Mouse (Mus musculus) kidney, embryonic 16.5 days (tissue): Measurements from ENCODE around the gene Gm13279. TPM values are rescaled to one million over a fixed set of nuclear protein-coding genes. Genes with fewer than 3 reads are reported as not detected.
"Not testable (repeated sequence)": the region's sequence is repeated elsewhere in the genome, so short reads cannot be mapped to it uniquely, and the experiment has no call there.

Experiments used
- ATAC-seq: fragments of 200-750 bp; cut with Nextera tagmentation; 2 replicates; pipeline ENCODE4 v1.8.0; 2017; ENCODE audit warnings: moderate TSS enrichment; ENCODE audit not compliant: low FRiP score, low TSS enrichment
- H3K27ac ChIP-seq: fragments of 300-500 bp; sonication (generic); 2 replicates; pipeline ENCODE4 v1.5.1; 2014; ENCODE audit warnings: low read length
- H3K27me3 ChIP-seq: fragments of 300-500 bp; sonication (generic); 2 replicates; pipeline ENCODE4 v1.6.1; 2014; ENCODE audit warnings: low read length, control low read depth, mixed read lengths; ENCODE audit not compliant: insufficient read depth
- H3K36me3 ChIP-seq: fragments of 300-500 bp; sonication (generic); 2 replicates; pipeline ENCODE4 v1.6.1; 2014; ENCODE audit warnings: low read length, control low read depth, mixed read lengths; ENCODE audit not compliant: insufficient read depth
- H3K4me1 ChIP-seq: fragments of 300-500 bp; sonication (generic); 2 replicates; pipeline ENCODE4 v1.6.1; 2014; ENCODE audit warnings: low read length, control low read depth, mixed read lengths; ENCODE audit not compliant: insufficient read depth
- H3K4me2 ChIP-seq: fragments of 300-500 bp; sonication (generic); replicated peaks from 2 replicates; pipeline ENCODE4 v1.6.1; 2014; ENCODE audit warnings: low read depth, low read length
- H3K4me3 ChIP-seq: fragments of 300-500 bp; sonication (generic); 2 replicates; pipeline ENCODE4 v1.5.1; 2014; ENCODE audit warnings: mild to moderate bottlenecking, low read length
- H3K9ac ChIP-seq: fragments of 300-500 bp; sonication (generic); replicated peaks from 2 replicates; pipeline ENCODE4 v1.6.1; 2014; ENCODE audit warnings: low read length
- H3K9me3 ChIP-seq: fragments of 300-500 bp; sonication (generic); 2 replicates; pipeline ENCODE4 v1.6.1; 2016; ENCODE audit warnings: low read length, control low read depth
- WGBS: fragments of 180-500 bp; shearing (Covaris S2); extraction: QIAGEN DNeasy Blood & Tissue Kit; methylation state at CpG from one replicate; pipeline ENCODE4 v1.1.7; 2014; 5-methylcytosine and 5-hydroxymethylcytosine counted together
- polyA plus RNA-seq: library from polyadenylated mRNA; unstranded; fragments of >200 nt; fragmentation: Nextera tagmentation; extraction: Ambion mirVana; gene quantifications from 2 replicates; pipeline ENCODE4 v1.2.1, GENCODE M21; 2015

Gene Gm13279
- polyA plus RNA-seq, 1 experiment from 2014 or later: not detected

DNA sequence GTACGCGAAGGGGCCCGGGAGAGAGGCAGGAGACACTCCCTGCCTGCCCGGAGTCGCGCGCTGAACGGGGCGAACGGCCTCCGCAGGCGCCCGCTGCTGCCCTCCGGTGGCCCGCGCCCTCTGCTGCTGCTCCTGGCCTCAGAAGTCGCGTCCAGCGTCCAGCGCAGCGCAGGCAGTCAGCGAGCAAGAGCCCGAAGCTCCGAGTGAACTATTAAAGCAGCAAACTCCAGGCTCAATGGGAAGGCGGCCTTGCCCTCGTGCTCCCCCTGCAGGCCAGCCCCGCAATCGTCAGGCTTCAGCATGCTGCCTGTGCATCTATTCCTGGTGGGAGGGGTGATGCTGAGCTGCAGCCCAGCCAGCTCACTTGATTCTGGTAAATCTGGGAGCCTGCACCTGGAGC is 5.9 kb upstream of the Gm13279 start, which contains the start of gene Gm13278:
TSS of gene Gm13278 (plus strand) at position 301 of the 400 bp plus-strand sequence.
- not testable (repeated sequence) for H3K4me2 ChIP-seq, H3K4me1 ChIP-seq, ATAC-seq, H3K9ac ChIP-seq, H3K27me3 ChIP-seq, H3K4me3 ChIP-seq, H3K9me3 ChIP-seq, H3K36me3 ChIP-seq, H3K27ac ChIP-seq
- no CpG with 5 or more reads among the region's 28 CpGs for WGBS

DNA sequence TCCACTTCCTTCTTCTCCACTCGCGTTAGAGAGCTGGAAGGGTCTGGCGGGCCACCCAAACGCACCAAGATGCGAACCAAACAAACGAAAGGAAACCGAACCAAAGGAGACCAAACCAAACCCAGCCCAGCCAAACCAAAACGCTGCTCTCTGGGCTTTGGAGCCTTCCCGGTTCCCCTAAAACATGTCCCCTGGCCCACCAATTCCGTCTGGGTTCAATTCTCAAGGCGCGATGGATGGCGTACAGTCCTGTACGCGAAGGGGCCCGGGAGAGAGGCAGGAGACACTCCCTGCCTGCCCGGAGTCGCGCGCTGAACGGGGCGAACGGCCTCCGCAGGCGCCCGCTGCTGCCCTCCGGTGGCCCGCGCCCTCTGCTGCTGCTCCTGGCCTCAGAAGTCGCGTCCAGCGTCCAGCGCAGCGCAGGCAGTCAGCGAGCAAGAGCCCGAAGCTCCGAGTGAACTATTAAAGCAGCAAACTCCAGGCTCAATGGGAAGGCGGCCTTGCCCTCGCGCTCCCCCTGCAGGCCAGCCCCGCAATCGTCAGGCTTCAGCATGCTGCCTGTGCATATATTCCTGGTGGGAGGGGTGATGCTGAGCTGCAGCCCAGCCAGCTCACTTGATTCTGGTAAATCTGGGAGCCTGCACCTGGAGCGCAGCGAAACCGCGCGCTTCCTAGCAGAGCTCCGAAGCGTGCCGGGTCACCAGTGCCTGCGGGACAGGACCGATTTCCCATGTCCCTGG is 3.1 kb upstream of the Gm13279 start, which contains the start of gene Gm13275:
TSS of gene Gm13275 (plus strand) at position 552 of the 740 bp plus-strand sequence.
- not testable (repeated sequence) for H3K27ac ChIP-seq, H3K9me3 ChIP-seq, H3K4me2 ChIP-seq, H3K9ac ChIP-seq, H3K4me1 ChIP-seq, H3K36me3 ChIP-seq, ATAC-seq, H3K27me3 ChIP-seq, H3K4me3 ChIP-seq
- 0% methylated on average over 10 of the region's 52 CpGs for WGBS

DNA sequence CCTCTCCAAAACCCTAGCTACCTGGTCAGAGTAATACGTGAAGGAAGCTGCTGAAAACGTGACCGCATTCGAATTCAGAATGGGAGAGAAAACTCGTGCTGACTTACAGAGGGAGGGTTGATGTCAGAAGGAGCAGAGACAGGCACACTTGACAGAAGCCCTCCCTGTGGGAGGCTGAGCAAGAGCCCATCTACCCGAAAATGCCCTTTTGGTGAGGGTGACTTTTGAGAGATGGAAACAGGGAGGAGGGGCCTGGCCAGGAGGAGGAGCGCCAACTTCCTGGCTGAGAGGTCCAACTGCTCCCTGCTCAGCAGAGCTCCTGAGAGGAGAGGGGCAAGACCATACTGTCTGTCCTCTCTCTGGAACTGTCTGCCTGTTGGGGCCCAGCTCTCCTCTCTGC is 2.2 kb downstream of the Gm13279 start, which contains the start of gene Gm13285:
TSS of gene Gm13285 (plus strand) at position 301 of the 400 bp plus-strand sequence.
- H3K4me1 ChIP-seq, H3K36me3 ChIP-seq, H3K9ac ChIP-seq, H3K27me3 ChIP-seq, ATAC-seq, H3K4me3 ChIP-seq, H3K4me2 ChIP-seq, H3K9me3 ChIP-seq, H3K27ac ChIP-seq: not testable (repeated sequence)
- WGBS: no CpG with 5 or more reads among the region's 7 CpGs

DNA sequence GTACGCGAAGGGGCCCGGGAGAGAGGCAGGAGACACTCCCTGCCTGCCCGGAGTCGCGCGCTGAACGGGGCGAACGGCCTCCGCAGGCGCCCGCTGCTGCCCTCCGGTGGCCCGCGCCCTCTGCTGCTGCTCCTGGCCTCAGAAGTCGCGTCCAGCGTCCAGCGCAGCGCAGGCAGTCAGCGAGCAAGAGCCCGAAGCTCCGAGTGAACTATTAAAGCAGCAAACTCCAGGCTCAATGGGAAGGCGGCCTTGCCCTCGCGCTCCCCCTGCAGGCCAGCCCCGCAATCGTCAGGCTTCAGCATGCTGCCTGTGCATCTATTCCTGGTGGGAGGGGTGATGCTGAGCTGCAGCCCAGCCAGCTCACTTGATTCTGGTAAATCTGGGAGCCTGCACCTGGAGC is 5.8 kb downstream of the Gm13279 start, which contains the start of gene Gm13287:
TSS of gene Gm13287 (plus strand) at position 301 of the 400 bp plus-strand sequence.
- not testable (repeated sequence) for H3K4me1 ChIP-seq, ATAC-seq, H3K36me3 ChIP-seq, H3K27ac ChIP-seq, H3K9me3 ChIP-seq, H3K4me3 ChIP-seq, H3K4me2 ChIP-seq, H3K27me3 ChIP-seq, H3K9ac ChIP-seq
- no CpG with 5 or more reads among the region's 29 CpGs for WGBS

DNA sequence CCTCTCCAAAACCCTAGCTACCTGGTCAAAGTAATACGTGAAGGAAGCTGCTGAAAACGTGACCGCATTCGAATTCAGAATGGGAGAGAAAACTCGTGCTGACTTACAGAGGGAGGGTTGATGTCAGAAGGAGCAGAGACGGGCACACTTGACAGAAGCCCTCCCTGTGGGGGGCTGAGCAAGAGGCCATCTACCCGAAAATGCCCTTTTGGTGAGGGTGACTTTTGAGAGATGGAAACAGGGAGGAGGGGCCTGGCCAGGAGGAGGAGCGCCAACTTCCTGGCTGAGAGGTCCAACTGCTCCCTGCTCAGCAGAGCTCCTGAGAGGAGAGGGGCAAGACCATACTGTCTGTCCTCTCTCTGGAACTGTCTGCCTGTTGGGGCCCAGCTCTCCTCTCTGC is 8.0 kb downstream of the Gm13279 start, which contains the start of gene Gm13288:
TSS of gene Gm13288 (plus strand) at position 301 of the 400 bp plus-strand sequence.
- WGBS: no CpG with 5 or more reads among the region's 8 CpGs

DNA sequence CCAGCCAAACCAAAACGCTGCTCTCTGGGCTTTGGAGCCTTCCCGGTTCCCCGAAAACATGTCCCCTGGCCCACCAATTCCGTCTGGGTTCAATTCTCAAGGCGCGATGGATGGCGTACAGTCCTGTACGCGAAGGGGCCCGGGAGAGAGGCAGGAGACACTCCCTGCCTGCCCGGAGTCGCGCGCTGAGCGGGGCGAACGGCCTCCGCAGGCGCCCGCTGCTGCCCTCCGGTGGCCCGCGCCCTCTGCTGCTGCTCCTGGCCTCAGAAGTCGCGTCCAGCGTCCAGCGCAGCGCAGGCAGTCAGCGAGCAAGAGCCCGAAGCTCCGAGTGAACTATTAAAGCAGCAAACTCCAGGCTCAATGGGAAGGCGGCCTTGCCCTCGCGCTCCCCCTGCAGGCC is 8.6 kb downstream of the Gm13279 start:
- not testable (repeated sequence) for ATAC-seq, H3K9me3 ChIP-seq, H3K4me2 ChIP-seq, H3K27ac ChIP-seq, H3K9ac ChIP-seq, H3K4me1 ChIP-seq, H3K36me3 ChIP-seq, H3K27me3 ChIP-seq
- H3K4me3 ChIP-seq: 0 out of 2 replicates have a peak overlapping the region, but pooled peaks have one; percentile 21
- 0% methylated on average over 8 of the region's 34 CpGs for WGBS

More for the DNA sequence above, 8.0 kb downstream of the Gm13279 start, which contains the start of gene Gm13288:
- H3K4me2 ChIP-seq, H3K27ac ChIP-seq, H3K27me3 ChIP-seq, ATAC-seq, H3K9me3 ChIP-seq, H3K9ac ChIP-seq, H3K36me3 ChIP-seq, H3K4me1 ChIP-seq: not testable (repeated sequence)
- H3K4me3 ChIP-seq: 0 out of 2 replicates have a peak within 1 kb of the TSS, but pooled peaks have one; percentile 21

- H3K36me3 ChIP-seq: no peaks in the 10 kb centered on the region
- no peak within 1 kb of the TSS for H3K9ac ChIP-seq
- H3K4me3 ChIP-seq: no peak within 1 kb of the TSS
- H3K27ac ChIP-seq: no peak within 1 kb of the TSS
- no peaks in the 10 kb centered on the region for H3K4me1 ChIP-seq
- no peak for ATAC-seq
- no peaks in the 10 kb centered on the region for H3K9me3 ChIP-seq
- H3K27me3 ChIP-seq: no peaks in the 10 kb centered on the region
- no peak within 1 kb of the TSS for H3K4me2 ChIP-seq
- WGBS: 55% methylated on average over 3 of the region's 3 CpGs
Measured at GRCm38 (mm10) chr4:88815928-88816327, 18.7 kb downstream of the Gm13279 start, which contains the start of gene Ifna7. TSS of gene Ifna7 (plus strand) at chr4:88816228.

DNA sequence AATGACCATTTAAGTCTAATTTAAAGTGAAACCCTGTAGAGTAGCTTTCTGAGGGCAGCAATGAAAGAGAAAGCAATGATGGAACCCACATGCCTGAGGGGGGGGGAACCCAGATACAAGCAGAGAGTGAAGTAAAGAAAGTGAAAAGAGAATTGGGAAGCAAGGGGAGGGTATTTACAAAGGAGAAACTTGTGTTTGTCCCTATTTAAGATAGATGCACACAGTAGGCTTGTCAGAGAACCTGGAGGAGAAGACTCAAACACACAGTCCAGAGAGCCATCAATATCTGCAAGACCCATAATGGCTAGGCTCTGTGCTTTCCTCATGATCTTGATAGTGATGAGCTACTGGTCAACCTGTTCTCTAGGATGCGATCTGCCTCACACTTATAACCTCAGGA is 22.5 kb downstream of the Gm13279 start, which contains the start of gene Ifna11:
TSS of gene Ifna11 (plus strand) at position 301 of the 400 bp plus-strand sequence.
- no peaks in the 10 kb centered on the region for H3K36me3 ChIP-seq
- H3K4me3 ChIP-seq: no peak within 1 kb of the TSS
- WGBS: 75% methylated on average over 1 of the region's 1 CpGs
- H3K9me3 ChIP-seq: no peaks in the 10 kb centered on the region
- H3K4me2 ChIP-seq: no peak within 1 kb of the TSS
- ATAC-seq: no peak
- H3K9ac ChIP-seq: no peak within 1 kb of the TSS
- H3K27ac ChIP-seq: no peak within 1 kb of the TSS
- no peaks in the 10 kb centered on the region for H3K4me1 ChIP-seq
- H3K27me3 ChIP-seq: no peaks in the 10 kb centered on the region

- no peak overlapping the region for H3K4me3 ChIP-seq
- H3K27ac ChIP-seq: no peak overlapping the region
- H3K4me2 ChIP-seq: no peak overlapping the region
- no peak for ATAC-seq
- H3K36me3 ChIP-seq: no peaks in the 10 kb centered on the region
- no peaks in the 10 kb centered on the region for H3K27me3 ChIP-seq
- H3K9ac ChIP-seq: no peak overlapping the region
- H3K9me3 ChIP-seq: no peaks in the 10 kb centered on the region
- H3K4me1 ChIP-seq: no peaks in the 10 kb centered on the region
- 22% methylated on average over 4 of the region's 4 CpGs for WGBS
Measured at GRCm38 (mm10) chr4:88822995-88823394, 25.8 kb downstream of the Gm13279 start.

DNA sequence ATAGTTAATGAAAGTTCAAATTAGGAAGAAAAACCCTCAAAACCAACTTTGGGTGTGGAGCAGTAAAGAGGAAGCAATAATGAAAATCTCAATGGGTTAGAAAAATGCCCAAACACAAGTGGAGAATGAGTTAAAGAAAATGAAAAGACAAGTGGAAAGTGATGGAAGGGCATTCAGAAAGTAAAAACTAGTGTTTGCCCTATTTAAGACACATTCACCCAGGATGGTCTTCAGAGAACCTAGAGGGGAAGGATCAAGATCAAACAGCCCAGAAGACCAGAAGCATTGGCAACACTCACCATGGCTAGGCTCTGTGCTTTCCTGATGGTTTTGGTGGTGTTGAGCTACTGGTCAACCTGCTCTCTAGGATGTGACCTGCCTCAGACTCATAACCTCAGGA is 29.9 kb downstream of the Gm13279 start, which contains the start of gene Ifna6:
TSS of gene Ifna6 (plus strand) at position 301 of the 400 bp plus-strand sequence.
- not testable (repeated sequence) for H3K9me3 ChIP-seq

More for the DNA sequence above, 29.9 kb downstream of the Gm13279 start, which contains the start of gene Ifna6:
- not testable (repeated sequence) for H3K36me3 ChIP-seq, H3K9ac ChIP-seq, H3K27ac ChIP-seq, H3K27me3 ChIP-seq, H3K4me1 ChIP-seq, H3K4me3 ChIP-seq, ATAC-seq, H3K4me2 ChIP-seq
